Mouse (Mus musculus) neural tube, embryonic 11.5 days (tissue): ENCODE results near the gene Prdm12. TPM values are rescaled to one million over a fixed set of nuclear protein-coding genes. Genes with fewer than 3 reads are reported as not detected.

Source experiments
- ATAC-seq: fragments of 200-750 bp; cut with Nextera tagmentation; 2 replicates; pipeline ENCODE4 v1.8.0; 2017; ENCODE audit warnings: moderate number of reproducible peaks, mild to moderate bottlenecking, moderate TSS enrichment, moderate library complexity; ENCODE audit not compliant: insufficient read depth, low FRiP score, low TSS enrichment
- DNase-seq: peaks from one replicate; pipeline ENCODE4 v3.0.0-alpha.2; 2015; ENCODE audit warnings: low spot score
- H3K27ac ChIP-seq: fragments of 300-500 bp; sonication (generic); 2 replicates; pipeline ENCODE4 v1.5.1; 2014; ENCODE audit warnings: low read depth, mild to moderate bottlenecking, low read length
- H3K27me3 ChIP-seq: fragments of 300-500 bp; sonication (generic); 2 replicates; pipeline ENCODE4 v1.6.1; 2014; ENCODE audit warnings: mild to moderate bottlenecking, low read length, mixed read lengths; ENCODE audit not compliant: control insufficient read depth, insufficient read depth
- H3K36me3 ChIP-seq: fragments of 300-500 bp; sonication (generic); 2 replicates; pipeline ENCODE4 v1.6.1; 2014; ENCODE audit warnings: mild to moderate bottlenecking, low read length, moderate library complexity, mixed read lengths; ENCODE audit not compliant: control insufficient read depth, insufficient read depth
- H3K4me1 ChIP-seq: fragments of 300-500 bp; sonication (generic); 2 replicates; pipeline ENCODE4 v1.6.1; 2014; ENCODE audit warnings: low read length, mixed read lengths; ENCODE audit not compliant: control insufficient read depth, insufficient read depth
- H3K4me2 ChIP-seq: fragments of 300-500 bp; sonication (generic); 2 replicates; pipeline ENCODE4 v1.6.1; 2014; ENCODE audit warnings: low read depth, mild to moderate bottlenecking, moderate library complexity
- H3K4me3 ChIP-seq: fragments of 300-500 bp; sonication (generic); 2 replicates; pipeline ENCODE4 v1.5.1; 2014; ENCODE audit warnings: low read depth, low read length
- H3K9ac ChIP-seq: fragments of 300-500 bp; sonication (generic); 2 replicates; pipeline ENCODE4 v1.6.1; 2014; ENCODE audit warnings: mild to moderate bottlenecking, low read length
- H3K9me3 ChIP-seq: fragments of 300-500 bp; sonication (generic); 2 replicates; pipeline ENCODE4 v1.6.1; 2016; ENCODE audit warnings: low read length; ENCODE audit not compliant: control insufficient read depth
- WGBS: fragments of 180-500 bp; shearing (Covaris S2); extraction: QIAGEN DNeasy Blood & Tissue Kit; methylation state at CpG from one replicate; pipeline ENCODE4 v1.1.7; 2014; 5-methylcytosine and 5-hydroxymethylcytosine counted together
- polyA plus RNA-seq: library from polyadenylated mRNA; unstranded; fragments of >200 nt; fragmentation: Nextera tagmentation; extraction: Ambion mirVana; gene quantifications from 2 replicates; pipeline ENCODE4 v1.2.1, GENCODE M21; 2014

Prdm12 gene
- 16.4 and 23.0 TPM in 2 replicates for polyA plus RNA-seq

- under 1% methylated on average over 41 of the region's 41 CpGs for WGBS
- peak; percentile 48 for DNase-seq
- Histone ChIP-seq H3K4me2 (peak within 1 kb of the TSS; percentile 53), H3K36me3 (no peaks in the 10 kb centered on the region), H3K4me1 (peaks cover 39% of the 10 kb centered on the region), H3K27ac (no peak within 1 kb of the TSS; the same call in 1 of the 2 replicates), H3K9me3 (no peaks in the 10 kb centered on the region), H3K27me3 (peaks cover 96% of the 10 kb centered on the region), H3K9ac (peak within 1 kb of the TSS; percentile 18), H3K4me3 (peak within 1 kb of the TSS; percentile 31)
- no peak for ATAC-seq
Measured at GRCm38 (mm10) chr2:31639901-31640608, at the start of gene Prdm12. Gene Prdm12 (plus strand): TSS chr2:31640037.

GRCm38 (mm10) chr2:31591799-31592484 lies 47.9 kb upstream of the Prdm12 start:
- WGBS: 89% methylated on average over 9 of the region's 9 CpGs
- Histone ChIP-seq H3K36me3 (peaks cover 11% of the 10 kb centered on the region), H3K4me2 (no peak overlapping the region), H3K4me3 (no peak overlapping the region), H3K9me3 (no peaks in the 10 kb centered on the region), H3K9ac (no peak overlapping the region), H3K4me1 (no peaks in the 10 kb centered on the region), H3K27me3 (no peaks in the 10 kb centered on the region), H3K27ac (no peak overlapping the region)
- ATAC-seq (no peak), DNase-seq (no peak)

- Histone ChIP-seq H3K9me3 (no peaks in the 10 kb centered on the region), H3K4me1 (peaks cover 22% of the 10 kb centered on the region), H3K27me3 (peaks cover 39% of the 10 kb centered on the region), H3K27ac (no peak overlapping the region), H3K9ac (no peak overlapping the region), H3K4me3 (no peak overlapping the region), H3K4me2 (no peak overlapping the region), H3K36me3 (peaks cover 30% of the 10 kb centered on the region)
- ATAC-seq: no peak
- no peak for DNase-seq
- 95% methylated on average over 1 of the region's 1 CpGs for WGBS
Measured at GRCm38 (mm10) chr2:31607555-31607954, 32.3 kb upstream of the Prdm12 start.

- DNase-seq: peak; percentile 71
Measured at GRCm38 (mm10) chr2:31609859-31610261, 30.0 kb upstream of the Prdm12 start.

GRCm38 (mm10) chr2:31610922-31611321 lies 28.9 kb upstream of the Prdm12 start:
- no peak for ATAC-seq
- H3K9ac ChIP-seq: peak overlapping the region; percentile 2; the same call in 1 of the 2 replicates
- peaks cover 40% of the 10 kb centered on the region for H3K36me3 ChIP-seq
- H3K27ac ChIP-seq: no peak overlapping the region
- WGBS: 26% methylated on average over 4 of the region's 4 CpGs
- H3K4me3 ChIP-seq: no peak overlapping the region
- H3K27me3 ChIP-seq: peaks cover 61% of the 10 kb centered on the region
- DNase-seq: no peak
- peaks cover 22% of the 10 kb centered on the region for H3K4me1 ChIP-seq
- H3K4me2 ChIP-seq: no peak overlapping the region
- H3K9me3 ChIP-seq: no peaks in the 10 kb centered on the region

More at GRCm38 (mm10) chr2:31609859-31610261, 30.0 kb upstream of the Prdm12 start:
- peaks cover 22% of the 10 kb centered on the region for H3K4me1 ChIP-seq
- no peak overlapping the region for H3K27ac ChIP-seq
- WGBS: 9% methylated on average over 7 of the region's 7 CpGs
- no peaks in the 10 kb centered on the region for H3K9me3 ChIP-seq
- no peak overlapping the region for H3K9ac ChIP-seq
- H3K4me2 ChIP-seq: no peak overlapping the region
- no peak overlapping the region for H3K4me3 ChIP-seq
- H3K27me3 ChIP-seq: peaks cover 61% of the 10 kb centered on the region
- ATAC-seq: peak; percentile 74
- H3K36me3 ChIP-seq: peaks cover 37% of the 10 kb centered on the region

- no peak overlapping the region for H3K4me3 ChIP-seq
- H3K9me3 ChIP-seq: no peaks in the 10 kb centered on the region
- peaks cover 56% of the 10 kb centered on the region for H3K27me3 ChIP-seq
- ATAC-seq (no peak), DNase-seq (no peak)
- H3K27ac ChIP-seq: no peak overlapping the region
- H3K36me3 ChIP-seq: peaks cover 38% of the 10 kb centered on the region
- H3K4me2 ChIP-seq: no peak overlapping the region
- peaks cover 22% of the 10 kb centered on the region for H3K4me1 ChIP-seq
- H3K9ac ChIP-seq: peak overlapping the region; percentile 2; the same call in 1 of the 2 replicates
- WGBS: 69% methylated on average over 8 of the region's 8 CpGs
Measured at GRCm38 (mm10) chr2:31611400-31611799, 28.4 kb upstream of the Prdm12 start.

- H3K36me3 ChIP-seq: peaks cover 34% of the 10 kb centered on the region
- H3K9me3 ChIP-seq: no peaks in the 10 kb centered on the region
- WGBS: 73% methylated on average over 6 of the region's 6 CpGs
- DNase-seq (no peak), ATAC-seq (no peak)
- H3K9ac ChIP-seq: no peak overlapping the region
- H3K4me1 ChIP-seq: peaks cover 22% of the 10 kb centered on the region
- H3K27me3 ChIP-seq: peaks cover 51% of the 10 kb centered on the region
- H3K4me2 ChIP-seq: no peak overlapping the region
- H3K4me3 ChIP-seq: no peak overlapping the region
- no peak overlapping the region for H3K27ac ChIP-seq
Measured at GRCm38 (mm10) chr2:31612627-31613026, 27.2 kb upstream of the Prdm12 start.

- ATAC-seq: no peak
- H3K36me3 ChIP-seq: peaks cover 32% of the 10 kb centered on the region
Measured at GRCm38 (mm10) chr2:31613781-31614180, 26.1 kb upstream of the Prdm12 start.

More at GRCm38 (mm10) chr2:31613781-31614180, 26.1 kb upstream of the Prdm12 start:
- no peaks in the 10 kb centered on the region for H3K9me3 ChIP-seq
- H3K27me3 ChIP-seq: peaks cover 44% of the 10 kb centered on the region
- H3K9ac ChIP-seq: no peak overlapping the region
- DNase-seq: no peak
- 91% methylated on average over 7 of the region's 7 CpGs for WGBS
- H3K27ac ChIP-seq: no peak overlapping the region
- no peak overlapping the region for H3K4me3 ChIP-seq
- H3K4me1 ChIP-seq: peaks cover 22% of the 10 kb centered on the region
- no peak overlapping the region for H3K4me2 ChIP-seq
